Mouse (Mus musculus) forebrain, embryonic 11.5 days (tissue): Measurements from ENCODE around the gene Tiam1. TPM values are rescaled to one million over a fixed set of nuclear protein-coding genes. Genes with fewer than 3 reads are reported as not detected.
A peak's percentile ranks its signal among the peaks of the same experiment; 100 is the strongest.

ENCODE experiments used
- ATAC-seq: fragments of 200-750 bp; cut with Nextera tagmentation; replicated peaks from 2 replicates; pipeline ENCODE4 v1.8.0; 2017; ENCODE audit warnings: moderate TSS enrichment; ENCODE audit not compliant: low FRiP score
- DNase-seq: peaks from one replicate; pipeline ENCODE4 v3.0.0-alpha.2; 2017; ENCODE audit warnings: low spot score
- H3K27ac ChIP-seq: fragments of 300-500 bp; sonication (generic); 2 replicates; pipeline ENCODE4 v1.5.1; 2014; ENCODE audit warnings: low read depth, low read length
- H3K27me3 ChIP-seq: fragments of 300-500 bp; sonication (generic); 2 replicates; pipeline ENCODE4 v1.6.1; 2014; ENCODE audit warnings: mild to moderate bottlenecking, low read length, mixed read lengths; ENCODE audit not compliant: control insufficient read depth, insufficient read depth
- H3K36me3 ChIP-seq: fragments of 300-500 bp; sonication (generic); 2 replicates; pipeline ENCODE4 v1.6.1; 2014; ENCODE audit warnings: mild to moderate bottlenecking, low read length, moderate library complexity, mixed read lengths; ENCODE audit not compliant: control insufficient read depth, insufficient read depth
- H3K4me1 ChIP-seq: fragments of 300-500 bp; sonication (generic); replicated peaks from 2 replicates; pipeline ENCODE4 v1.6.1; 2014; ENCODE audit warnings: low read length, mixed read lengths; ENCODE audit not compliant: control insufficient read depth, insufficient read depth
- H3K4me2 ChIP-seq: fragments of 300-500 bp; sonication (generic); 2 replicates; pipeline ENCODE4 v1.6.1; 2014; ENCODE audit warnings: low read depth, mild to moderate bottlenecking, low read length, moderate library complexity, mixed read lengths; ENCODE audit not compliant: severe bottlenecking
- H3K4me3 ChIP-seq: fragments of 300-500 bp; sonication (generic); 2 replicates; pipeline ENCODE4 v1.5.1; 2014; ENCODE audit warnings: low read depth, low read length
- H3K9ac ChIP-seq: fragments of 300-500 bp; sonication (generic); 2 replicates; pipeline ENCODE4 v1.6.1; 2014; ENCODE audit warnings: low read length
- H3K9me3 ChIP-seq: fragments of 300-500 bp; sonication (generic); 2 replicates; pipeline ENCODE4 v1.6.1; 2016; ENCODE audit warnings: low read length, mixed read lengths; ENCODE audit not compliant: control insufficient read depth
- WGBS: fragments of 180-500 bp; shearing (Covaris S2); extraction: QIAGEN DNeasy Blood & Tissue Kit; methylation state at CpG from one replicate; pipeline ENCODE4 v1.1.7; 2014; 5-methylcytosine and 5-hydroxymethylcytosine counted together
- polyA plus RNA-seq: library from polyadenylated mRNA; unstranded; fragments of >200 nt; fragmentation: Nextera tagmentation; extraction: Ambion mirVana; gene quantifications from 2 replicates; pipeline ENCODE4 v1.2.1, GENCODE M21; 2014

Gene Tiam1
- polyA plus RNA-seq, 1 experiment from 2014 or later, result 30.4 TPM

DNA sequence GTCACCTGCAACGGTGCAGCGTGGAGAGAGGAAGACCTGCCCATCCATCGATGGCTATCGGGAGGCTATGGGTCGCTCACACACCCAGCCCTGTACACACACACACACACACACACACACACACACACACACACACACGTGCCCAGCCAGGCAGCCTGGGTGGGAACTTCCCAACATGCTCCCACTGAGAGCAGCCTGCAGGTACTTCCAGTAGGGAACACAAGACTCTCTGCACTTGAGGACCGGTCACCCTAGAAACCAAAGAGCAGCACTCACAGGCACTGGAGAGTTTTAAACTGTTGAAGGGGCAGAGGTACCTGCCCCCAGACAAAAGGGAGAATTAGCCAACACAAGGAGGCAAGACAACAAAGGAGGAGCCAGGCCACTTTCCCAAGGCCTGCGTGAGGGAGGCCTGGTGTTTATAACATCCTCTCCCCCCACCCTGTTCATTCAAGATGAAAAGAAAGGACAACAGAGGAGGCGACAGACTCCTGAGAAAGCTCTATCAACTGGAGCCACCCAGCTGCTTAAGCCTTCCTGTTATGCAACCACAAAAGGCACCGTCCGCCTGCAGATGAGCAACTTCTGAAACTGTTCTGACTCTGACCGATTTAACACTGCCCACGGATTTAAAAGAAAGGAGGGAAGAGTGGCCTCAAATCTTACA is 326.9 kb downstream of the Tiam1 start:
- H3K36me3 ChIP-seq, result no peaks in the 10 kb centered on the region
- peaks cover 6% of the 10 kb centered on the region for H3K27me3 ChIP-seq
- ATAC-seq (peak; percentile 53), DNase-seq (no peak)
- 25% methylated on average over 13 of the region's 13 CpGs for WGBS
- H3K4me1 ChIP-seq, result peaks cover 16% of the 10 kb centered on the region; the same call in 1 of the 2 replicates
- no peaks in the 10 kb centered on the region for H3K9me3 ChIP-seq
- H3K4me3 ChIP-seq, result no peak overlapping the region
- no peak overlapping the region; the same call in 1 of the 2 replicates for H3K9ac ChIP-seq
- no peak overlapping the region for H3K27ac ChIP-seq
- H3K4me2 ChIP-seq, result peak overlapping the region; percentile 90; the same call in 1 of the 2 replicates

GRCm38 (mm10) chr16:89813536-89813935 is 330.0 kb downstream of the Tiam1 start:
- H3K9me3 ChIP-seq, result no peaks in the 10 kb centered on the region
- H3K27ac ChIP-seq, result no peak overlapping the region
- DNase-seq (no peak), ATAC-seq (no peak)
- peaks cover 16% of the 10 kb centered on the region; the same call in 1 of the 2 replicates for H3K4me1 ChIP-seq
- 55% methylated on average over 9 of the region's 9 CpGs for WGBS
- H3K9ac ChIP-seq, result no peak overlapping the region
- no peak overlapping the region for H3K4me2 ChIP-seq
- H3K4me3 ChIP-seq, result no peak overlapping the region
- H3K36me3 ChIP-seq, result no peaks in the 10 kb centered on the region
- peaks cover under 1% of the 10 kb centered on the region; the same call in 1 of the 2 replicates for H3K27me3 ChIP-seq

DNA sequence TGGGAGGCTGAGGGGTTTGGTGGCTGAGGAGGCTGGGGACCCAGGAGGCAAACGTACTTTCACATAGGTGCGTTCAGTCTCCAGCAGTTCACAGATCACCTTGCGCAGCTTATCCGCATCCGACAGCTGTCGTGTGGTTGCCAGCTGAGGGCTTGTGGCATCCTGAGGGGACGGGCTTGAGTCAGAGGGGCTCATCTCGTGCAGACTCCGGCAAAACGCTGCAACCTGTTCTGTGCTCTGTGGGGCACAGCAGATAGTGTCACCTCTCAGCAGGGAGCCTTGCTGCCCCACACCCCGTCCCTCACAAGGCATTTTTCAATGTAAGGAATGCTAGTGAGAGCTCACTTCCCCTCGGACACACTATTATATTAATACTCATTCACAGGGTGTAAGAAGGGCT is 330.7 kb downstream of the Tiam1 start:
- Histone ChIP-seq H3K9me3 (no peaks in the 10 kb centered on the region), H3K4me3 (no peak overlapping the region), H3K4me2 (no peak overlapping the region), H3K4me1 (peaks cover 13% of the 10 kb centered on the region; the same call in 1 of the 2 replicates), H3K9ac (no peak overlapping the region), H3K36me3 (no peaks in the 10 kb centered on the region), H3K27ac (no peak overlapping the region), H3K27me3 (no peaks in the 10 kb centered on the region)
- DNase-seq, result no peak
- no peak for ATAC-seq
- WGBS, result 70% methylated on average over 12 of the region's 12 CpGs

GRCm38 (mm10) chr16:89810398-89810797 is 333.2 kb downstream of the Tiam1 start:
- H3K9ac ChIP-seq, result no peak overlapping the region
- no peak overlapping the region for H3K27ac ChIP-seq
- no peaks in the 10 kb centered on the region for H3K27me3 ChIP-seq
- H3K4me1 ChIP-seq, result no peaks in the 10 kb centered on the region
- H3K4me3 ChIP-seq, result no peak overlapping the region
- no peaks in the 10 kb centered on the region for H3K36me3 ChIP-seq
- no peak overlapping the region for H3K4me2 ChIP-seq
- WGBS, result 94% methylated on average over 6 of the region's 6 CpGs
- no peaks in the 10 kb centered on the region for H3K9me3 ChIP-seq
- ATAC-seq (no peak), DNase-seq (no peak)

DNA sequence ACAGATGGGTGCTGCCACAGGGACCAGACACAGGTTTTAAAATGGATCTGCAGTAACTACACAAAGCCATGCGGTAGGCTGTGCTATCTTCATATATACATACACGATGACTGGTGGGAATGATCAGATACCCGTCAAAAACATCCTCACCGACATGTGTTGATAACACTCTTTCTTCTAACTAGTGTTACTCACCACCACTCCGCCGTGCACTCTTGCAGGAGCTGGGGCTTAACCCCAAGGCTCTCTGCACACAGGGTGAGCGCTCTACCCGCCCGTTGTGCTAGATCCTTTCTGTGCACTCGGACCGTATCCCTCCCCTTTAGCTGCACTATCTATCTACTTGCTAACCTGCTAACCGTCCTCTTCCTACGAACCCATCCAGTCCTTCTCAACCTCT is 335.4 kb downstream of the Tiam1 start:
- H3K36me3 ChIP-seq, result no peaks in the 10 kb centered on the region; the same call in 1 of the 2 replicates
- H3K4me2 ChIP-seq, result no peak overlapping the region
- no peak overlapping the region for H3K4me3 ChIP-seq
- H3K9me3 ChIP-seq, result no peaks in the 10 kb centered on the region
- WGBS, result 90% methylated on average over 13 of the region's 13 CpGs
- ATAC-seq, result no peak
- DNase-seq, result no peak
- H3K27me3 ChIP-seq, result no peaks in the 10 kb centered on the region
- no peak overlapping the region for H3K9ac ChIP-seq
- H3K27ac ChIP-seq, result no peak overlapping the region
- no peaks in the 10 kb centered on the region for H3K4me1 ChIP-seq

DNA sequence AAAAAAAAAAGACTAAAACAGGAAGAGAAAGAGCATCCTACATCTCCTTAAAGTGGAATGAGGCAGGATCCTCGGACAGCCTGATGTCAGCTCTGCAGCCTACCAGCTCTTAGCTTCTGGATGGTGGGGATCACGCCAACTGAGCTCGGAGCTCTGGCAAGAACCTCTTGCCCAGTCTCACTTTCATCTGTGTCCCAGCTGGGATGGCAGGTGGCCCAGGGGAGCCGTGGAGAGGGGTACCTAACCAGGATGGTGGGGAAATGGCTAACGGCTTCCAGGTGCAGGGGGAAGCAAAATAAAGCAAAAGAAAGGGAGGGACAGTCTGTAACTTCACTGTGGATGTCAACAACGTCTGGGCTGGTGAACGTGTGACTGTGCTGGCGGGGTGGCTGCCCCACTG is 337.6 kb downstream of the Tiam1 start:
- H3K27ac ChIP-seq, result no peak overlapping the region
- no peaks in the 10 kb centered on the region for H3K9me3 ChIP-seq
- H3K4me2 ChIP-seq, result no peak overlapping the region
- H3K36me3 ChIP-seq, result no peaks in the 10 kb centered on the region; the same call in 1 of the 2 replicates
- DNase-seq, result no peak
- H3K4me3 ChIP-seq, result no peak overlapping the region
- H3K4me1 ChIP-seq, result no peaks in the 10 kb centered on the region
- WGBS, result 73% methylated on average over 8 of the region's 8 CpGs
- no peak for ATAC-seq
- no peaks in the 10 kb centered on the region for H3K27me3 ChIP-seq
- H3K9ac ChIP-seq, result no peak overlapping the region

DNA sequence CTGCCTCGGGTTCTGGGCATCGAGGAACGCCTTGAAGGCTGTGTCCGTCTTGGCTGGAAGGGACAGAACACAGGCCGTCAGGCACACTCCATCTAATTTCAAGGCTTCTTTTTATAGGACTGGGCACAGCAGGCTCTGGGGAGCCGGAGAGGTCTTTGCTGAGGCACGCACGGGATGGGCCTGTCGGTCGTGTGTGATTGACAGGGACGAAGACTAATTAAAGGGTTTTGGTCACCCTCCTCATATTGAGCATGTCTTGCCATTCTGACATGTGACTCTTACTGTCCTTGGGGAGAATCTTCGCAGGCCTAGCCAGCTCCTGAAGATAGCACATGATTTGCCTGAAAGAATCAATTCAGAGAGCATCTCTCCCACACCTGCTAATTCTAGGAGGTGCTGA is 338.4 kb downstream of the Tiam1 start:
- Histone ChIP-seq H3K9ac (no peak overlapping the region), H3K4me3 (no peak overlapping the region), H3K27ac (no peak overlapping the region), H3K4me1 (no peaks in the 10 kb centered on the region), H3K27me3 (no peaks in the 10 kb centered on the region), H3K9me3 (no peaks in the 10 kb centered on the region), H3K36me3 (no peaks in the 10 kb centered on the region; the same call in 1 of the 2 replicates), H3K4me2 (no peak overlapping the region)
- DNase-seq (no peak), ATAC-seq (no peak)
- 84% methylated on average over 12 of the region's 12 CpGs for WGBS

- DNase-seq, result no peak
- H3K27me3 ChIP-seq, result no peaks in the 10 kb centered on the region
- WGBS, result 84% methylated on average over 5 of the region's 5 CpGs
- H3K9me3 ChIP-seq, result no peaks in the 10 kb centered on the region
- H3K9ac ChIP-seq, result no peak overlapping the region
- no peak overlapping the region for H3K4me3 ChIP-seq
- no peak for ATAC-seq
- no peaks in the 10 kb centered on the region; the same call in none of the 2 replicates for H3K36me3 ChIP-seq
- no peak overlapping the region for H3K4me2 ChIP-seq
- H3K4me1 ChIP-seq, result no peaks in the 10 kb centered on the region
- no peak overlapping the region for H3K27ac ChIP-seq
Measured at GRCm38 (mm10) chr16:89801493-89801892, 342.1 kb downstream of the Tiam1 start.

GRCm38 (mm10) chr16:89799772-89800171 is 343.8 kb downstream of the Tiam1 start:
- H3K27me3 ChIP-seq, result no peaks in the 10 kb centered on the region
- H3K4me1 ChIP-seq, result no peaks in the 10 kb centered on the region
- no peak overlapping the region for H3K27ac ChIP-seq
- H3K4me2 ChIP-seq, result no peak overlapping the region
- DNase-seq, result no peak
- no peaks in the 10 kb centered on the region; the same call in none of the 2 replicates for H3K36me3 ChIP-seq
- H3K9ac ChIP-seq, result no peak overlapping the region
- WGBS, result 86% methylated on average over 12 of the region's 12 CpGs
- no peaks in the 10 kb centered on the region for H3K9me3 ChIP-seq
- no peak for ATAC-seq
- no peak overlapping the region for H3K4me3 ChIP-seq
